Mouse (Mus musculus) embryo, embryonic 9.5 days (tissue): Measurements from ENCODE around the gene Sf3a2.

ENCODE experiments used
- DNase-seq: peaks from one replicate; pipeline ENCODE4 v3.0.0-alpha.2; 2017; ENCODE audit errors: extremely low spot score

The Sf3a2 gene

DNA sequence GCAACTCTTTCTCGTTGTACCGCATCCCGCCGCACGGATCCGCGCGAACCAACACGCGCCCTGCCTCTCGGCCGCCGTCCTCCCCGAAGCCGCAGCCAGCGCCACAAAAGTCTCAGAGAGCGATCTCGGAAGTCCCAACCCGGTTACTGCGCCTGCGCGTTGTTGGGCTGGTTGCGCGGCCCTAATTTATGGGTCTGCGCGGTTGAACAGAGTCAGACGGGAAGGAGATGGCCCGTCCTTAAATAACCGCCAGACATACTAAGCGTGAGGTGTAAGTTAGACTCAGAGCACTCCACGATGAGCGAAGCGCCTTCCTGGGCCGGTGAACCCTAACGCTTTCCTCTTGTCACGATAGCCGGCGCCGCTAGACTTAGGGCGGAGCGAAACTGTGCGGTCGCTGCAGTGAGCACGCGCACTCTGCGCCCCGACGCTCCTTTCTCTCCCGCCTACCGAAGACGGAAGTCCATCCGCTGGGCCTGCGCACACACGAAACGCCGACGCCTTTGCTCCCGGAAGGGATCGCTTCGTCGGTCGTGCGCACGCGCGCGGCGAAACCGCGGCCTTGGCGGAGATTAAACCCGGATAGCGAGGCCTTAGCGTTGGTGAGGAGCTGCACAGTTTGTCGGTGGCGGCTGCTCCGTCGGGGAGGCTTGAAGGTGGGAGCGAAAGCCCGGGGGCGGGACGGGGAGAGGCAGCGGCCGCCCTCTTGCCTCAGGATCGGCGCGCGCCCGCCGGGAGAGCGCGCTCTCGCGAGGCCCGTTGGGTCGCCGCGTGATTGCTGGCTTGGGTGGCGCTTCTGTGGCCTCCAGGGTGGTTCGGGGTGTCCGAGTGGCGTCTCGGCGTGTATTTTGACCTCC is at the start of gene Sf3a2, which contains the start of gene Plekhj1:
TSS of gene Sf3a2 (plus strand) at position 49 of the 857 bp plus-strand sequence.
TSS of gene Plekhj1 (minus strand) at position 477 of the 857 bp plus-strand sequence.
- peak; percentile 92 for DNase-seq

DNA sequence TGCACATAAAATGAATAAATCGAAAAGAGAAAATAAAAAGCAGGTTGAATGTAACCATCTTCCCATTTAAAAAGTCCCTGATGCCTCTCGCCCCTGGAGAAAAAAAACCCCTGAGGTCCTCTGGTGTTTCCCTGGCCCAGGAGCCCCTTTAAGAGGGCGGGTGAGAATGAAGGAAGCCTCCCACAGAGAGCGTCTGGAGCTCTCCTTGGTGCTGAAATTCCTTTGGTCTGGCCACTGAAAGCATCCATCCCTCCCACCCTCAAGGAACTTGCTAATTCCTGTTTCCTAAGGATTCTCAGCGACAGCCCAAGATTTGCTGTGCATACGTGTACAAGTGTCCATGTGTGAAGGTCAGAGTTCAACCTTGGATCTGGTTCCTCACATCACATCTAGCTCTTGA is 49.4 kb upstream of the Sf3a2 start:
- peak; percentile 63 for DNase-seq

DNA sequence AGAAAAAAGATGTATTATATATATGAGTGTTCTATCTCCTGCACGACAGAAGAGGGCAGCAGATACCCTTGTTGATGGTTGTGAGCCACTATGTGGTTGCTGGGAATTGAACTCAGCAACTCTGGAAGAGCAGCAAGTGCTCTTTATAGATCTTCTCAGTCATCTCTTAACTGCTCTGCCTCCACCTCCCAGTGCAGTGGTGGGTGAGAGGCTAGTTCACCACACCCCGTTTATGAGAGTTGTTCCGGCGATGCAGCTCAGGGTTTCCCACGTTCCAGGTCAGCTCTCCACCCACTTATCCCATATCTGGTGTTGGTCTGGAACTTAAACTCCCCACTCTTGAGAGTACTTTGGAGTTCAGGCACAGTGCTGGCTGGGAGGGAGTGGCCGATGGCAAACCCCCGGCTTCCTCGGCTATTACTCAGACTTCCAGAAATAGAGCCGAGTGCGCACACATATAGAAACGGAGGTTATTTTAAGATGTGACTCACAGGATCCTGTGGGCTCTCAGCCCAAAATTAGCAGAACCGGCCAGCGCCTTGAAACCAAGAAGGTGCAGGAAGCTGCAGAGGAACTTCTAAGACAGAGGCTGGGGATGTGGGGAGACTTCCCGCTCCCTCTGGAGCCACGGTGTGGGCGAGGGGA is 46.7 kb upstream of the Sf3a2 start:
- DNase-seq = no peak

DNA sequence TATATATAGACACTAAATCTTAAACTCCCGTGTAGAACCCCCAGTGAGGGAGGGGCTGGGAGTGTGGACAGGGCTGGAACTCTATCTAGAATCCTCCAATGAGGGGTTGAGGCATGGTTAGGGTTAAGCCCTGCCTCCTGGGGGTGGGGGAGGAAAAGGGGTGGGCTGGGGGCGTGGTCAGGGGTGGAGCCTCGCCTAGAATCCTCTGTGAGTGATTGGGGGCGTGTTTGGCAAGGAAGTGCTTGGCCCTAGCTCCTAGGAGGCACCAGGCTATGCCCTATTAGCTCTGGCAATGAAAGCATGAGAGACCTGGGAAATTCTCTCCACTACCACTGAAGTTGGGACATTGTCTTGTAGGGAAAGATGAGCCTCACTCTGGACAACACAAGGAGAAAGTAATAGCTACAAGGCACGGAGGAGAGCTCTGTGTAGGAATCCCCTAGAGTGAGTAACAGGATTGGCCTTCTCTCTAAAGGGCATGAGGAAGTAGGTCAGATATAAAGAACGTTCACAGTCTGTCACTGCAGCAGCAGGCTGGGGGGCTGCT is 45.8 kb upstream of the Sf3a2 start:
- peak; percentile 93 for DNase-seq

DNA sequence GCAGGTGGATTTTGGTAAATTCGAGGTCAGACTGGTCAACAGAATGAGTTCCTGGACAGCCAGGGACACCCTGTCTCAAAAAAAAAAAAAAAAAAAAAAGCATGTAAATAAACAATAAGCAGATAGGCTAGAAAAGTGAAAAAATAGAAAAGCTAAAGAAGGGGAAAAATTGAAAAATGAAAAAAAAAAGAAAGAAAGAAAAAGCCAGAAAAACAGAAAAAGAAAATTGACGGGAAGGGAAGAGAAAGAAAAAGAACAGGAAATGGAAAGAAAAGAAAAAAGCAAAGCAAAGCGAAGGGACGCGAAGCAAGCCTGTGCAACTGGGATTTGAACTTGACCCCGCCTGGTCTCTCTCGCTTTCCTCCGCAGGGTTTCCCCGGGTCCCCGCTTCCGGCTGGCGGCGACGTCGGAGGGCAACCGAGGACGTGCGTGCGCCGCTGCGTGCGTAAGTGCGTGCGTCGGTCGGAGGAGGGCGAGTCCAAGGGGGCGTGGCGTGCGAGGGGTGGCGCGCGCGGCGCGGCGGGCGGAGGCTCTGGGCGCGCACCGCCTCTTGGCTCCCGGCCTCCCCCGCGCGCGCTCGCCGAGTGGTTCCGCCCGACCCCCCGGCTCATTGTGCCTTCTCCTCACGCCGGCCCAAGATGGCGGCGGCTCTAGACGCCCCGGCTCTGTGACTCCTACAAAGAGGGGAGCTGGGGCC is 43.3 kb upstream of the Sf3a2 start, which contains the start of gene Dot1l:
TSS of gene Dot1l (plus strand) at position 613 of the 697 bp plus-strand sequence.
- DNase-seq = peak; percentile 99

DNA sequence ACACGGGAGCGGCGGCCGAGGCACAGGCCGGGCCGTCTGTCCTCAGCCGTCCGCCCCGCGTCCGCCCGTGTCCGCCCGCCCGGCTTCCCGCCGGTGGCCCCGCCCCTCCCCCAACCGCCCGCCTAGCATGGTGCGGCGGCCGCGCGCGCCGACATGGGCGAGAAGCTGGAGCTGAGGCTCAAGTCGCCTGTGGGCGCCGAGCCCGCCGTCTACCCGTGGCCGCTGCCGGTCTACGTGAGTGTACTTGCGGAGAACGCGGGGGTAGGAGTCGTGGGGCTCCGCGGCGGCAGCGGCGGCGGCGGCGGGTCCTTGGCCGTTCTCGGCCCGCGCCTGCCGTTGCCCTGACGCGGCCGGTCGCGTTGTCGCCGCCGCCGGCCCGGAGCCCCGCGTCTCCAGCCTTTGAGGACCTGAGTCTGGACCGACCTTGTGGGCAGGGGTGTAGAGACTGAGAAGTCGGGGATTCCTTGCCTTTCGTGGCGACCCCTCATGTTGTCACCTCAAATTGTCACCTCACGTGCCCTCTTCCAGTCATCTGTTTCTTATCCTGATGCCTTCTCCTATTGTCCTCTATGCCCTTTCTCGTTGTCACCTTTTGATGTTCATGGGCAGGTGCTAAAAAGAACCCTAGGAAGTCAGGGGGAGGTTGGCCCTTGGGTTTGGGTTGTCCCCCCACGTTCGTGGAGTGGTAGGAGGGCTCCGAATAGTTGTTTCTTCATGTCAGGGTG is 42.5 kb upstream of the Sf3a2 start:
- DNase-seq = no peak

DNA sequence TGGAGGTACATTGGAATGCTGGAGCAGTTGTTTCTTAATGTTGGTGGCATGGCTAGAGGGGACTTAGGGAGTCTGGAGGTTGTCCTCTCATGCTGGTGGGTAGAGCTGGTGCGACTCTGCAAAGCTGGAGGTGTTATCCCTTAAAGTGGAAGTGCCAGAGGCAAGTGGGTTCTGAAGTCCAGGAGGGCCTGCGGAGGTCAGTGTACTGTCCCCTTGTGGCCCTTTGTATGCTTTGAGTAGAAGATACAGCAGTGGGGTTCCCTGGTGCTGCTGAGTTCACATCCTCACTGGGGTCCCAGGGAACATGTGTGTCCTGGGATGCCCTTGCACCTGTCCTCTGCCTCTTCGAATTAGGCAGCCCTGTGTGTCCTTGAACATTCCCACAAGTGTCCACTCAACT is 41.9 kb upstream of the Sf3a2 start:
- no peak for DNase-seq

DNA sequence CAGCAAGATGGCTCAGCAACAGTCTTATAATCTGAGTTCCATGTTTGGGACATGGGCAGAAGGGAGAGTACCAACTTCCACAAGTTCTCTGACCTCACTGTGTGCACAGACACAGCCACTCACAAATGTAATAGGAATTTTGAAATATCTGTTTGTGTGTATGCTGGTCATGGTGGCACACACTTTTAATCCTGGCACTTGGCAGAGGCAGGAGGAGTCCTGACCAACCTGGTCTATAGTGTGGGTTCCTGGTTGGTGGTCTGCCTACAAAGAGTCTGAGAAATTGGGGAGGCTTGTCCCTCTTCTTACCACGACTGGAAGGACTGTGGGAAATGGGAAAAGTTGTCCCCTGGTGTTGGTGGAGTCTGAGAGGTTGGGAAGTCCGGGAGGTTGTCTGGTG is 41.5 kb upstream of the Sf3a2 start:
- DNase-seq = no peak

DNA sequence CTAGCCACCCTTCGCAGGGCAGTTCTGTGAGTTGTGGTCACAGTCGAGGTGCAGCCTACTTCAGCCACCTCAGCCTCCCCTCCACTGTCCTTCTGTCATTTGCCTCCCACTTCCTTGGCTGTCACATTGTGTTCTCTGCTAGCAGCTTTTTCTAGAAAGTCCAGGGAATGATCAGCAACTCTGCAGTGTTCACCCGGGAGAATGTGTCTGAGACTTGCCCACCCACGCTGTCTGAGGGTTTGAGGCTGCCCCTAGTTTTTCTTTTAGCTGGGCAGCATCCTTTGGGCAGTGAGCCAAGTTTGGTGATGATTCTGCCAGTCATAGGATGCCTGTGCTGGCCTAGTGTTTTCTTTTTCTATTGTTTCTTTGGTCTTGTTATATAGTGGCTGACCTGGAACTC is 41.0 kb upstream of the Sf3a2 start:
- DNase-seq = no peak

DNA sequence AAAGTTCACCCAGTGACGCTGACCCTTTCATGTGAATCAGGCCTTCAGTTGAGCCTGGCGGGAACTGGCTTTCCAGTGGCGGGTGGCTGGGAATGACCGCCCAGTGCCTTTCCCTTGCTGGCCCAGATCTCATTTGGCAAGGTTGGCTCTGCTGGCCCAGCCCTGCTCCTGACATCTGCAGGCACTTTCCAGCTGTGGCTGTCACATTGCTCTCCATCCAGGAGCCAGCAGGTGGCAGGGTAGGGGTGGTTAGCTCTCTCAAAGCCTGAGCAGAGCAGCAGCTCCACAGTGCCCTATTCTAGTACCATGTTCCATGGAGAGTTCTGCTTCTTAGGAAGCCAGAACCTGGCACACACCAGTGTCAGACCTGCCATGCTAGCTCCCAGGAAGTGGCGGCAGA is 40.3 kb upstream of the Sf3a2 start:
- DNase-seq = peak; percentile 49

DNA sequence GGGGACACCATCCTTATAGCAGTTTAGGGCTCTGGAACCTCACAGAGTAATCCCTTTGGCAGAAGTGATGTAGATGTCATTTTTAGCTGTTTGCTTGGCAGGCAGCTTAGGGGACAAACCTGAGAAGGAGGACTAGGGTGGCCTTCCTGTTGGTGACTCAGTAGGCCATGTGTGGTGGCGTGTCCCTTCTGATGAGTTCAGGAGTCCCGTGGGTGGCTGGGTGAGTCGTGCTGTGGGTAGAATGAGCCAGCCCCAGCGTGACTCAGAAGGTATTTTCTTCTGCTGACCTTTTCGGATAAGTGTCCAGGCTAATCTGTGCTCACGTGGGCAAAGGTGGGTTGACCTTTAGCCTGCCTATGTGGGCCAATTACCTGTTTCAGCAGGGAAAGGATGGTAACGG is 39.3 kb upstream of the Sf3a2 start:
- DNase-seq = no peak

DNA sequence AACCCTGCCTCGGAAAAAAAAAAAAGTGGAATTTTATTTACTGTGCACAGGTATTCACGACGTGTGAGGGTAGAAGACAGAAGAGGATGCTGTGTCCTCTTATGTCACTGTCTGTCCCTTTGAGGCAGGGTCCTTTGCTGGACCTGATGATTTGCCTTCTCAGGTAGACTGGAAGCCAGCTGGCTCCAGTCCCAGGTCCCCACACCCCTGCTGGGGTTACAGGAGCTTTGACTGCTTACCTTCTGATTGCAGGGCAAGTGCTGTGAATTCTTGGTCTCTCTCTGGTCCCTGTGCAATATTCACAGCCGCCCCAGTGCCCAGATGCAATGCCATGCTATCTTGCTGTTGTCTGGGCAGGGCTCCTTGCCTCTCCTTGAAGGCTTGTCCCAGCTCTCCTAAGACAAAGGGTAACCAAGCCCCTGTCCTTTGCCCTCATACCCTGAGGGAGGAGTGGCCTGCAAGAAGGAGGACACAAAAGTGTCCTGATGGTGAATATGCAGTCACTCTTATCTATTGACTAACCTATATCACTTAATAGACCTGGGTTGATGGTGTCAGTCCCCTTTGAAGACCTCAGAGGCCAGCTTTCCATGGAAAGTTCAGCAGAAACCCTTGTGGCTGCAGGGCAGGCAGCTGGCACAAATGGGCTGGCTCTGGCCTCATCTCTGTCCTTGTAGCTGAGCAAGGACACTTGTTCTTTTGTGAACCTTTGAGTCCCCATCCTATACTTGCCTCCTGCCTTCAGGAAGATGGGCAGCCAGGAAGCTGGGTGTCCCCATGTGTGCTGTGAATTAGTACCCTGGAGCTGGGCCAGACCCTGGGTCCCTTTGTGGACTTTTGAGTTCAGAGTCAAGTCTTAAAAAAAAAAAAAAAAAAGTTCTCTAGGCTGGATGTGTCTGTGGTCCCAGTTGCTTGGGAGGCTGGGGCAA is 37.1 kb upstream of the Sf3a2 start:
- no peak for DNase-seq

DNA sequence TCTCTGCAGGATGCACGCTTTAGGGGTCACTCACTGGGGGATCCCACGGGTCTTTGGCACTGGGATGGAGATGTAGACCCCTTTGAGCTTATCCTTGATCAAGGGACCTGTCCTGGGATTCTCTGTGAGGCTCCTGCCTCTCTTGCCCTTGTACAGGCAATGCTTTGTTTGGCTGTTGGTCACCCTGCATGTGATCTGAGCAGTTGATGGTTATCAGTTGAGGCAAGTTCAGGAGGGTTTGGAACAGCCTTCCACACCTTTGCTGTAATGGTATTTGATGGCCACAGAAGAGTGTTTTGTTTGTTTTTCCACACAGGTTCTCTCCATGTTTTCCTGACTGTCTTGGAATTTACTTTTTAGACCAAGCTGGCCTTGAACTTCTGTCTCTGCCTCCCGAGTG is 36.2 kb upstream of the Sf3a2 start:
- no peak for DNase-seq

DNA sequence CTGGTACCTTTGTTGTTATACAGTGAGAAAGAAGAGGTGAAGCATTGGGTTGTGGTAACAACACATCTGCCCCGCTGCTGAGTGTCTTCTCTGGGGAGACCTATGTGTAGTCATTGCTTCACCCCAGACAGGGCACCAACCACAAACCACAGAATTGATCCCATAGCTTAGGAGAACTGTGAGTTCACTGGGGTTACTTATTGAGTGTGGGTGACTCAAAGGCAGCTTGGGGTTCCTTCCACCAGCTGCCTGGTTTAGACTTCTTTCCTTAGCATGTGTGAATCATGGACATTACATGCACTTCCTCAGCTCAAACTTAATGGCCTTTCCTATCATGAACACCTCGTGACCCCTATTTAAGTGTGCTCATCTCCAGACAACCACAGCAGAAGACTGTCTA is 34.5 kb upstream of the Sf3a2 start:
- DNase-seq = no peak

DNA sequence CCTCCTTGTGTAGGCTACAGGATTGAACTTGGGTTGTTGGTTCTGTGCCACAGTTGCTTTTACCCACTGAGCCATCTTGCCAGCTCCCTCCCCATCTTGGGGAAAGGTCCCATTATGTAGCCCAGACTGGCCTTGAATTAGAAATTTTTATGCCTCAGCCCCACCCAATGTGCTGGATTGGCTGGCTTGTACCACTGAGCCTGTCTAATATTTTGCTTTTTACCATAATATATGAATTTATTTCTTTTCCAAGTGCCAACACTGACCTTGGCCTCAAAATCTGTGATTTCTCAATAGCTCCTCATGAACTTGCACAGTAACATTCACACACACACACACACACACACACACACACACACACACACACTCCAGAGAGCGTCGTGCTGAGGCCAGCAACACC is 32.3 kb upstream of the Sf3a2 start:
- DNase-seq = no peak

DNA sequence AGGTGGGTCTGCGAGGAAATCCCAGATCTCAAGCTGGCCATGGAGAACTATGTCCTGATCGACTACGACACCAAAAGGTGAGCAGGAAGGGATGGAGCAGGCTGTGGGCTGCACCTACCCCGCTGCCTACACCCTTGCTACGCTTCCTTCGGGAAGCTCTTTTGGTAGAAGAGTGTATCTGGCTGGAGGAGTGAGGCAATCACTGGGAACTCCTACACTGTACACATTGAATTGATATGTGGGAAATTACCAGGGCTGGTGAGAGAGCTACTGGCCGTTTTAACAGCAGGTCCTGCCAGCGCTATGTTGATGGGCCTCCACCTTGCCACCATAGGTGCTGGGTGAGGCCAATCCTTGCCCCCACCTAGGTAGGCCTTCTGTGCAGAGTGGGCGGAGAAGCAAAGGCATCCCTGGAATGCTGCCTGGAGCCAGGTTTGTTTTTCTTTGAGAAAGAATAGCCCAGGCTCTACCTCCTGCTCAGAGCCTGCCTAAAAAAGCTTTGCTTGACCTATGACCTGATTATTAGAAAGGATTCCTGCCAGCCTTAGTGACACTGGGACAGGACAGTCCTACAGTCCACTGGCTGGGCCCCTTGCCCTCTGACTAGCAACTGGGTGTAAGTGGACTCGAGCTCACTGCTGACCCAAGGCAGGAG is 31.7 kb upstream of the Sf3a2 start:
- DNase-seq = no peak

DNA sequence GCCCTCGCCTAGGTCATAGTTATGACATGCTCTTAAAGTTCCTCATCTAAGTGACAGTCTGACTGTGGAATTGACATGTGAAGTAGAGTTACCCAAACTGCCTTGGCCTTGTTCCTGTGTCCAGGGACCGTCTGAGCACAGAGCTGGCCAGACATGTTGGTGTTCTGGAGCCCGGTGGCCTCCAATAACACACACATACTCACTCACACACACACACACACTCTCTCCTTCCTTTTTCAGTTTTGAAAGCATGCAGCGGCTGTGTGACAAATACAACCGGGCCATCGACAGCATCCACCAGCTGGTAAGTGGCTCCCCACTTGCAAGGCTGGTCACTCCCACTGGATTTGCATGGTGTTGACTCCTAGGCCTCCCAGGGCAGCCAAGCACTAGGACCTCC is 29.6 kb upstream of the Sf3a2 start:
- no peak for DNase-seq

DNA sequence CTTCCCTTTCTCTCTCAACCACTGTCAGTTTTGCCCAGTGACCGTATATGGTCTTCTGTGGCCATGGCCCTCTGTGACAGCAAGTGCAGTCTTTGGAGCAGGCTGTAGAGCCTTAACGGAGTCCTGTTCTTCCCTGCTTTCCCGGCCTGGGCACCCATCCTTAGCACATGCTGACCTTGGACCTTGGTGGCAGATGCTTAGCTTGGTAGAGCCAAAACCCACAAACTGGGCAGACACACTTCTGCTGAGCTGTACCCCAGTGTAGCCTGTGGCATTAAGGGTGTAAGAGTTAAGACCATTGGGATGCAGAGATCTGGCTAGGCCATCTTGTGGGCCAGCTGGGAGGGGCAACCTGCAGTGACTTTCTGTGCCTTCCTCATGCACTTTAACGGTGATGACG is 24.2 kb upstream of the Sf3a2 start:
- DNase-seq = no peak

DNA sequence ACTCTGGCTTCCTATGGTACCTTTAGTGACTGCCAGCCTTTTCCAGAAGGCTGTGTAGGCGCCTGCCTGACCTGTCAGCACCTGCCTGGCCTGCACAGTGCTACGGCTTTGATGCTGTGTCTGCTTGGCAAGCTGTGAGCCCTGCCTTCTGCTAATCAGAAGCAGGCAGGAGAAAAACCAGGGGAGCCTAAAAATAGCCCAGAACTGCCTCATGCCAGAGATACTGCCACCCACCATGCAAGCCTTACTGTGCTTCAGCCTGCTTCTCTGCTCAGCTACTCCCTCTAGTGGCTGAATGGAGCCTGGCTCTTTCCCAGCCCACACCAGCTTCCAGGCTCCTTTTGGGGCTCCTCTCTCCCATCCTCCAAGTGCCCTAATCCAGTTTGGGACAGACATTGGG is 23.4 kb upstream of the Sf3a2 start:
- DNase-seq = peak; percentile 61

DNA sequence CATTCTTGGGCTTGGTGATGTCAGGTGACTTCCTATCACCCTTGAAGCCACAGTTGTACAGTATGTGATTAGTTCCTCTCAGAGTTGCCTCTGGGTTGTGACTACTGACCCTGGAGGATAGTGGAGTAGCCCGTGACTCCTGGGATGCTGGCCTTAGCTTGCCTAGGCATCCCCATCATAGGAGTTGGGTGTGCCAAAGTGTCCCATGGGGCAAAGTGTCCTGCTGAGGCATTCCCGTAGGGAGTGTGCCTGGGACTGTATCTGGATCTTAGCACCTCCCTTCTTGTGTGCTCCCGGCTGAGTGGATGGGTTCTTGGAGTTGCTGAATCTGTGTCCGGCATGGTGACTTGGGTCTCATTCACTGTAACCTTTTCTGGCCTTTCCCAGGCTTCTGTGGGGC is 23.0 kb upstream of the Sf3a2 start:
- no peak for DNase-seq
